Mouse (Mus musculus): Measurements from ENCODE around the gene Cdc5l. TPM values are rescaled to one million over a fixed set of nuclear protein-coding genes. Genes with fewer than 3 reads are reported as not detected.

Gene Cdc5l
- polyA plus RNA-seq, 1 experiment from 2014 or later = 57.0 TPM

- 72% methylated on average over 7 of the region's 7 CpGs for WGBS
Measured at GRCm38 (mm10) chr17:45364871-45365270, 68.7 kb downstream of the Cdc5l start.

GRCm38 (mm10) chr17:45360950-45361349 is 72.6 kb downstream of the Cdc5l start:
- Histone ChIP-seq H3K9ac (ENCODE audit: low read depth, low read length) (no peak overlapping the region), H3K9me3 (ENCODE audit: control insufficient read depth, low read length) (no peaks in the 10 kb centered on the region), H3K27ac (ENCODE audit: low read depth, low read length) (no peak overlapping the region), H3K27me3 (replicated peaks; ENCODE audit: control insufficient read depth, insufficient read depth, low read length) (no peaks in the 10 kb centered on the region), H3K36me3 (ENCODE audit: control insufficient read depth, insufficient read depth, low read length) (no peaks in the 10 kb centered on the region), H3K4me2 (ENCODE audit: low read length) (no peak overlapping the region), H3K4me1 (ENCODE audit: control insufficient read depth, insufficient read depth, low read depth, low read length) (no peaks in the 10 kb centered on the region), H3K4me3 (ENCODE audit: low read length) (no peak overlapping the region)
- ATAC-seq = no peak
- 92% methylated on average over 3 of the region's 3 CpGs for WGBS

More at GRCm38 (mm10) chr17:45364871-45365270, 68.7 kb downstream of the Cdc5l start:
- Histone ChIP-seq H3K27ac (ENCODE audit: low read depth, low read length) (no peak overlapping the region), H3K4me3 (ENCODE audit: low read length) (no peak overlapping the region), H3K9me3 (ENCODE audit: control insufficient read depth, low read length) (no peaks in the 10 kb centered on the region), H3K4me1 (ENCODE audit: control insufficient read depth, insufficient read depth, low read depth, low read length) (no peaks in the 10 kb centered on the region), H3K9ac (ENCODE audit: low read depth, low read length) (no peak overlapping the region), H3K4me2 (ENCODE audit: low read length) (no peak overlapping the region), H3K27me3 (replicated peaks; ENCODE audit: control insufficient read depth, insufficient read depth, low read length) (no peaks in the 10 kb centered on the region), H3K36me3 (ENCODE audit: control insufficient read depth, insufficient read depth, low read length) (no peaks in the 10 kb centered on the region)
- no peak for ATAC-seq

GRCm38 (mm10) chr17:45359443-45359842 is 74.1 kb downstream of the Cdc5l start:
- ATAC-seq = no peak
- H3K27ac ChIP-seq (ENCODE audit: low read depth, low read length) = no peak overlapping the region
- H3K27me3 ChIP-seq (replicated peaks; ENCODE audit: control insufficient read depth, insufficient read depth, low read length) = no peaks in the 10 kb centered on the region
- H3K9ac ChIP-seq (ENCODE audit: low read depth, low read length) = no peak overlapping the region
- no peaks in the 10 kb centered on the region for H3K36me3 ChIP-seq (ENCODE audit: control insufficient read depth, insufficient read depth, low read length)
- H3K4me3 ChIP-seq (ENCODE audit: low read length) = no peak overlapping the region
- no peak overlapping the region for H3K4me2 ChIP-seq (ENCODE audit: low read length)
- no peaks in the 10 kb centered on the region for H3K9me3 ChIP-seq (ENCODE audit: control insufficient read depth, low read length)
- 69% methylated on average over 5 of the region's 5 CpGs for WGBS
- no peaks in the 10 kb centered on the region for H3K4me1 ChIP-seq (ENCODE audit: control insufficient read depth, insufficient read depth, low read depth, low read length)

GRCm38 (mm10) chr17:45356431-45356830 is 77.1 kb downstream of the Cdc5l start:
- no peak overlapping the region for H3K9ac ChIP-seq (ENCODE audit: low read depth, low read length)
- ATAC-seq = no peak
- H3K4me2 ChIP-seq (ENCODE audit: low read length) = no peak overlapping the region
- H3K36me3 ChIP-seq (ENCODE audit: control insufficient read depth, insufficient read depth, low read length) = no peaks in the 10 kb centered on the region
- no peak overlapping the region for H3K4me3 ChIP-seq (ENCODE audit: low read length)
- H3K9me3 ChIP-seq (ENCODE audit: control insufficient read depth, low read length) = no peaks in the 10 kb centered on the region
- no peaks in the 10 kb centered on the region for H3K27me3 ChIP-seq (replicated peaks; ENCODE audit: control insufficient read depth, insufficient read depth, low read length)
- no peak overlapping the region for H3K27ac ChIP-seq (ENCODE audit: low read depth, low read length)
- WGBS = 84% methylated on average over 9 of the region's 9 CpGs
- no peaks in the 10 kb centered on the region for H3K4me1 ChIP-seq (ENCODE audit: control insufficient read depth, insufficient read depth, low read depth, low read length)

- Histone ChIP-seq H3K4me1 (ENCODE audit: control insufficient read depth, insufficient read depth, low read depth, low read length) (no peaks in the 10 kb centered on the region), H3K27me3 (replicated peaks; ENCODE audit: control insufficient read depth, insufficient read depth, low read length) (no peaks in the 10 kb centered on the region), H3K9me3 (ENCODE audit: control insufficient read depth, low read length) (peaks cover 7% of the 10 kb centered on the region), H3K27ac (ENCODE audit: low read depth, low read length) (no peak overlapping the region), H3K36me3 (ENCODE audit: control insufficient read depth, insufficient read depth, low read length) (no peaks in the 10 kb centered on the region), H3K4me3 (ENCODE audit: low read length) (no peak overlapping the region), H3K4me2 (ENCODE audit: low read length) (no peak overlapping the region), H3K9ac (ENCODE audit: low read depth, low read length) (no peak overlapping the region)
- ATAC-seq = no peak
- WGBS = 95% methylated on average over 4 of the region's 4 CpGs
Measured at GRCm38 (mm10) chr17:45347951-45348350, 85.6 kb downstream of the Cdc5l start.

Other genes with a start within 250 kb of the Cdc5l start
- gene Spats1, start 41.7 kb upstream of the Cdc5l start, polyA plus RNA-seq (2015; fragmentation: Nextera tagmentation; extraction: Ambion mirVana) = 2.4 and 3.5 TPM in 2 replicates
- gene Aars2, start 73.1 kb upstream of the Cdc5l start, polyA plus RNA-seq (2015; fragmentation: Nextera tagmentation; extraction: Ambion mirVana) = 20.6 and 21.7 TPM in 2 replicates
- gene Tcte1, start 89.7 kb upstream of the Cdc5l start, polyA plus RNA-seq (2015; fragmentation: Nextera tagmentation; extraction: Ambion mirVana) = 6.1 and 6.3 TPM in 2 replicates
- 29.3 and 31.7 TPM in 2 replicates for gene Tmem151b, start 115.9 kb upstream of the Cdc5l start, polyA plus RNA-seq (2015; fragmentation: Nextera tagmentation; extraction: Ambion mirVana)
- 6.1 and 6.8 TPM in 2 replicates for gene Nfkbie, start 122.0 kb upstream of the Cdc5l start, polyA plus RNA-seq (2015; fragmentation: Nextera tagmentation; extraction: Ambion mirVana)
- gene Slc35b2, start 130.1 kb upstream of the Cdc5l start, polyA plus RNA-seq (2015; fragmentation: Nextera tagmentation; extraction: Ambion mirVana) = 96.2 and 101 TPM in 2 replicates
- 1,542 and 1,571 TPM in 2 replicates for gene Hsp90ab1, start 139.5 kb upstream of the Cdc5l start, polyA plus RNA-seq (2015; fragmentation: Nextera tagmentation; extraction: Ambion mirVana)
- gene Slc29a1, start 165.9 kb upstream of the Cdc5l start, polyA plus RNA-seq (2015; fragmentation: Nextera tagmentation; extraction: Ambion mirVana) = 55.7 and 56.5 TPM in 2 replicates
- gene Mymx, start 168.4 kb upstream of the Cdc5l start, polyA plus RNA-seq (2015; fragmentation: Nextera tagmentation; extraction: Ambion mirVana) = 1.2 TPM in 1 of 2 replicates, not detected in the other
- 0.75 and 0.79 TPM in 2 replicates for gene Capn11, start 225.6 kb upstream of the Cdc5l start, polyA plus RNA-seq (2015; fragmentation: Nextera tagmentation; extraction: Ambion mirVana)